Mouse (Mus musculus) liver, postnatal 0 days (tissue): ENCODE measurements around the gene Rapgef1. TPM values are rescaled to one million over a fixed set of nuclear protein-coding genes. Genes with fewer than 3 reads are reported as not detected.

Source experiments
- ATAC-seq: fragments of 200-750 bp; cut with Nextera tagmentation; 2 replicates; pipeline ENCODE4 v1.8.0; 2017; ENCODE audit warnings: mild to moderate bottlenecking, moderate library complexity
- DNase-seq: peaks from one replicate; pipeline ENCODE4 v3.0.0-alpha.2; 2016
- H3K27ac ChIP-seq: fragments of 300-500 bp; sonication (generic); 2 replicates; pipeline ENCODE4 v1.5.1; 2014; ENCODE audit warnings: antibody characterized with exemption, moderate library complexity, mild to moderate bottlenecking, low read depth
- H3K27me3 ChIP-seq: fragments of 300-500 bp; sonication (generic); 2 replicates; pipeline ENCODE4 v1.6.1; 2014; ENCODE audit warnings: low read length, control low read depth, mixed read lengths; ENCODE audit not compliant: insufficient read depth
- H3K36me3 ChIP-seq: fragments of 300-500 bp; sonication (generic); replicated peaks from 2 replicates; pipeline ENCODE4 v1.6.1; 2014; ENCODE audit warnings: mild to moderate bottlenecking, control low read depth, low read length, moderate library complexity, mixed read lengths; ENCODE audit not compliant: insufficient read depth
- H3K4me1 ChIP-seq: fragments of 300-500 bp; sonication (generic); 2 replicates; pipeline ENCODE4 v1.6.1; 2014; ENCODE audit warnings: antibody characterized with exemption, mild to moderate bottlenecking, control low read depth; ENCODE audit not compliant: insufficient read depth
- H3K4me2 ChIP-seq: fragments of 300-500 bp; sonication (generic); 2 replicates; pipeline ENCODE4 v1.6.1; 2014; ENCODE audit warnings: low read depth, mild to moderate bottlenecking, low read length, moderate library complexity, mixed read lengths
- H3K4me3 ChIP-seq: fragments of 300-500 bp; sonication (generic); 2 replicates; pipeline ENCODE4 v1.5.1; 2014; ENCODE audit warnings: low read depth, low read length
- H3K9ac ChIP-seq: fragments of 300-500 bp; sonication (generic); replicated peaks from 2 replicates; pipeline ENCODE4 v1.6.1; 2014; ENCODE audit warnings: mild to moderate bottlenecking, moderate library complexity
- H3K9me3 ChIP-seq: fragments of 300-500 bp; sonication (generic); 2 replicates; pipeline ENCODE4 v1.6.1; 2016; ENCODE audit warnings: mild to moderate bottlenecking, control low read depth, low read length, mixed read lengths
- CTCF ChIP-seq: sonication (generic); IDR thresholded peaks from 2 replicates; pipeline ENCODE4 v1.5.1; 2016; ENCODE audit warnings: antibody characterized with exemption, low read depth
- EP300 ChIP-seq: IDR thresholded peaks from 2 replicates; pipeline ENCODE4 v1.6.1; 2016; ENCODE audit warnings: antibody characterized with exemption, low read depth, mild to moderate bottlenecking
- WGBS: fragments of 180-500 bp; shearing (Covaris S2); extraction: QIAGEN DNeasy Blood & Tissue Kit; methylation state at CpG from one replicate; pipeline ENCODE4 v1.1.7; 2014; ENCODE audit not compliant: insufficient replicate concordance; 5-methylcytosine and 5-hydroxymethylcytosine counted together
- polyA plus RNA-seq: library from polyadenylated mRNA; unstranded; fragments of >200 nt; fragmentation: Nextera tagmentation; extraction: Ambion mirVana; gene quantifications from 2 replicates; pipeline ENCODE4 v1.2.1, GENCODE M21; 2015

Rapgef1 gene
- polyA plus RNA-seq, 1 experiment from 2014 or later: 4.8 TPM

GRCm38 (mm10) chr2:29647162-29647561, 27.6 kb downstream of the Rapgef1 start:
- no peak overlapping the region for H3K9ac ChIP-seq
- H3K4me2 ChIP-seq: no peak overlapping the region
- 75% methylated on average over 4 of the region's 4 CpGs for WGBS
- H3K9me3 ChIP-seq: no peaks in the 10 kb centered on the region
- H3K36me3 ChIP-seq: no peaks in the 10 kb centered on the region
- no peak overlapping the region for H3K27ac ChIP-seq
- no peak for TF ChIP-seq EP300
- no peak for TF ChIP-seq CTCF
- no peak overlapping the region for H3K4me3 ChIP-seq
- DNase-seq: no peak
- no peaks in the 10 kb centered on the region for H3K27me3 ChIP-seq
- no peak for ATAC-seq
- peaks cover 20% of the 10 kb centered on the region; the same call in 1 of the 2 replicates for H3K4me1 ChIP-seq

- DNase-seq: no peak
- Histone ChIP-seq H3K9ac (no peak overlapping the region), H3K4me1 (peaks cover 20% of the 10 kb centered on the region; the same call in 1 of the 2 replicates), H3K27me3 (no peaks in the 10 kb centered on the region), H3K4me2 (no peak overlapping the region), H3K36me3 (no peaks in the 10 kb centered on the region), H3K4me3 (no peak overlapping the region), H3K27ac (no peak overlapping the region), H3K9me3 (no peaks in the 10 kb centered on the region)
- no peak for ATAC-seq
- TF ChIP-seq CTCF (no peak), EP300 (no peak)
- 78% methylated on average over 7 of the region's 7 CpGs for WGBS
These were observed 28.3 kb downstream of the Rapgef1 start for GRCm38 (mm10) chr2:29647808-29648207.

GRCm38 (mm10) chr2:29648956-29649794, 29.7 kb downstream of the Rapgef1 start:
- 0 out of 2 replicates have a peak overlapping the region, but pooled peaks have one; percentile 6 for H3K4me2 ChIP-seq
- ATAC-seq (0 out of 2 replicates have a peak, but pooled peaks have one; percentile 14), DNase-seq (peak; percentile 13)
- H3K9me3 ChIP-seq: no peaks in the 10 kb centered on the region
- TF ChIP-seq CTCF: no peak
- peak; percentile 51; the same call in 1 of the 2 replicates for TF ChIP-seq EP300
- H3K36me3 ChIP-seq: no peaks in the 10 kb centered on the region
- H3K9ac ChIP-seq: no peak overlapping the region
- WGBS: 32% methylated on average over 6 of the region's 6 CpGs
- H3K4me3 ChIP-seq: no peak overlapping the region
- H3K4me1 ChIP-seq: peaks cover 20% of the 10 kb centered on the region; the same call in 1 of the 2 replicates
- no peaks in the 10 kb centered on the region for H3K27me3 ChIP-seq
- H3K27ac ChIP-seq: peak overlapping the region; percentile 49

GRCm38 (mm10) chr2:29649795-29650457, 30.4 kb downstream of the Rapgef1 start:
- DNase-seq (peak; percentile 40), ATAC-seq (no peak)
- no peak for TF ChIP-seq EP300
- TF ChIP-seq CTCF: peak; percentile 68
- no peak overlapping the region for H3K4me3 ChIP-seq
- WGBS: 60% methylated on average over 10 of the region's 10 CpGs
- peaks cover 20% of the 10 kb centered on the region; the same call in 1 of the 2 replicates for H3K4me1 ChIP-seq
- H3K27me3 ChIP-seq: no peaks in the 10 kb centered on the region
- 0 out of 2 replicates have a peak overlapping the region, but pooled peaks have one; percentile 49 for H3K27ac ChIP-seq
- peak overlapping the region; percentile 9; the same call in 1 of the 2 replicates for H3K4me2 ChIP-seq
- H3K9me3 ChIP-seq: no peaks in the 10 kb centered on the region
- no peak overlapping the region for H3K9ac ChIP-seq
- H3K36me3 ChIP-seq: no peaks in the 10 kb centered on the region

GRCm38 (mm10) chr2:29651876-29652275, 32.4 kb downstream of the Rapgef1 start:
- WGBS: 84% methylated on average over 5 of the region's 5 CpGs
- no peaks in the 10 kb centered on the region for H3K9me3 ChIP-seq
- H3K27ac ChIP-seq: no peak overlapping the region
- H3K9ac ChIP-seq: no peak overlapping the region
- no peak overlapping the region for H3K4me3 ChIP-seq
- no peak overlapping the region for H3K4me2 ChIP-seq
- no peaks in the 10 kb centered on the region for H3K36me3 ChIP-seq
- no peak for ATAC-seq
- no peaks in the 10 kb centered on the region for H3K27me3 ChIP-seq
- no peak for DNase-seq
- peaks cover 10% of the 10 kb centered on the region; the same call in 1 of the 2 replicates for H3K4me1 ChIP-seq
- TF ChIP-seq CTCF (no peak), EP300 (no peak)

- TF ChIP-seq CTCF (no peak), EP300 (no peak)
- Histone ChIP-seq H3K4me3 (no peak overlapping the region), H3K9me3 (no peaks in the 10 kb centered on the region), H3K27ac (no peak overlapping the region), H3K9ac (no peak overlapping the region), H3K4me1 (no peaks in the 10 kb centered on the region; the same call in 1 of the 2 replicates), H3K4me2 (no peak overlapping the region), H3K36me3 (no peaks in the 10 kb centered on the region), H3K27me3 (no peaks in the 10 kb centered on the region)
- DNase-seq: no peak
- 87% methylated on average over 5 of the region's 5 CpGs for WGBS
- no peak for ATAC-seq
These were observed 35.9 kb downstream of the Rapgef1 start for GRCm38 (mm10) chr2:29655433-29655832.
